Mouse (Mus musculus): ENCODE data around the gene Trim13.

DNA sequence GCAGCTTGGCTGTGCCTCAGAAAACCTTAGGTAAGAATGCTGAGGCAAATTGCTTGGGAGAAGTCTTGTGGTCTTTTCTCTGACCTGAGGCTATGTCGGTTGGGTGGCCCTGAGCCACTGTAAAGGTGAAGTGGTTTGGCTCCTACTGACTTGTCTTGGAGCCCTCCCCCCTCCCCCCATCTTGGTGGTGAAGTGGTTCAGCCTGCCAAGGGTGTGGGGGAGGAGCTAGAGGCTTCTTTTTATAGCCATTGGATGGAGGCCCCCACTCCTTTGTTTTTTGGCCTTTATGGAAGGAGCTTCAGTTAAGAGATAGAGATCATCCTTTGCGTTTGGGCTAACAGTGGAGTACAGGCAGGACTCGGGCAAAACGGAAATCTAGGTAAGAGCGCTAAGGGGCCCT, at the start of gene Trim13:
- TF ChIP-seq CTCF (IDR thresholded peaks at IDR 0.05; ENCODE audit: low read depth, low read length): no peak
- TF ChIP-seq GATA1 (IDR thresholded peaks at IDR 0.05; ENCODE audit: borderline replicate concordance, low read length): no peak
- no peak for TF ChIP-seq POLR2AphosphoS5 (IDR thresholded peaks at IDR 0.05; ENCODE audit: insufficient replicate concordance, low read depth, low read length)
- no peak for TF ChIP-seq TAL1 (conservative IDR thresholded peaks at IDR 0.05; ENCODE audit: low read depth, low read length)
- no peak for TF ChIP-seq GATA2 (IDR thresholded peaks at IDR 0.05; ENCODE audit: borderline replicate concordance, low read depth, low read length)
